Mouse (Mus musculus): ENCODE data around the gene Wdr90.
"Not testable (repeated sequence)": the region's sequence is repeated elsewhere in the genome, so short reads cannot be mapped to it uniquely, and the experiment has no call there.

Gene Wdr90

GRCm38 (mm10) chr17:25830200-25830753, 31.0 kb downstream of the Wdr90 start:
- no peak for DNase-seq (ENCODE audit: low read depth)

- no peak for DNase-seq (ENCODE audit: low read depth)
These were observed 31.7 kb downstream of the Wdr90 start for GRCm38 (mm10) chr17:25829558-25830017.

DNA sequence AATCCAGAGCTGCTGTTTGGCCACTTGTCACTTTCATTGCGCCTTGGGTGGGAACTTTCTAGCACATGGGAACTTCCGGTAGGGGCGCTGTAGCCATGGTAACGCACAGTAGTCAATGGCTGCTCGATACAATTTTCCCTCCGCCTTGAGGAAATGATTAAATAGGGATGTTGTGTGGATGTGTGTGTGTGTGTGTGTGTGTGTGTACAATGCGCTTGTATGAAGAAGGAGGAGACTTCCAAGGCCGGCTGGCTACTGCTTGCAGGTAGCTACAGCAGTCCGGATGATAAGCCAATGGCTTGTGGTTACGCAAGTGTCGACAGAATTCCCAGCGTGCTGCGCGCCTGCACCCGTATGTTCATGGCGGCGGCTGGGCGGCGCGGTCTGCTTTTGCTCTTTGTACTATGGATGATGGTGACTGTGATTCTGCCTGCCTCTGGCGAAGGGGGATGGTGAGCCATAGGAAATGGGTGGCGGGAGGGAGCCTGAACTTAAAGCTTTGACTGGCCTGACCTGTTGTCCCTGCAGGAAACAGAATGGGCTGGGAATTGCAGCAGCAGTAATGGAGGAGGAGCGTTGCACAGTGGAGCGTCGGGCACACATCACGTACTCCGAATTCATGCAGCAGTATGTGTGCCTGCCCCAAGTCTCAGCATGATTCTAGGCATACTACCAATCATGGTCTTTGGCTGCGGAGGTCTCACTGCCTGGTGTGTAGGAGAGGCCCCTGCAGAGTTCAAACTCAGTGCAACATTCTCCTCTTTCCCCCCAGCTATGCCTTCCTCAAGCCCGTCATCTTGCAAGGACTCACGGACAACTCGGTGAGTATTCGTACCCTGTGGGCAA, 32.4 kb downstream of the Wdr90 start, which contains the start of gene Jmjd8:
Gene Jmjd8, plus strand, starts transcription at position 156 of the 846 bp plus-strand sequence.
- DNase-seq (ENCODE audit: low read depth): peak; percentile 69

DNA sequence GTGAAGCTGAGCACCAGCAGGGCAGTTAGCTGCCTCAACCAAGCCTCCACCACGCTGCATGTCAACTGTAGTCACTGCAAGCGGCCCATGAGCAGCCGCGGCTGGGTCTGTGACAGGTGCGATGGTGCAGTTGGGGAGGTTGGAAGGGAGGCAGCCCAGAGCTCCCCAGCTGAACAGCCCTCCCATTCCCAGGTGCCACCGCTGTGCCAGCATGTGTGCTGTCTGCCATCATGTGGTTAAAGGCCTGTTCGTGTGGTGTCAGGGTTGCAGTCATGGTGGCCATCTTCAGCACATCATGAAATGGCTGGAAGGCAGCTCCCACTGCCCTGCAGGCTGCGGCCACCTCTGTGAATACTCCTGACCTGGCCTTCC, 33.1 kb downstream of the Wdr90 start:
- no peak for DNase-seq (ENCODE audit: low read depth)

GRCm38 (mm10) chr17:25827546-25828222, 33.6 kb downstream of the Wdr90 start:
- no peak for DNase-seq (ENCODE audit: low read depth)

DNA sequence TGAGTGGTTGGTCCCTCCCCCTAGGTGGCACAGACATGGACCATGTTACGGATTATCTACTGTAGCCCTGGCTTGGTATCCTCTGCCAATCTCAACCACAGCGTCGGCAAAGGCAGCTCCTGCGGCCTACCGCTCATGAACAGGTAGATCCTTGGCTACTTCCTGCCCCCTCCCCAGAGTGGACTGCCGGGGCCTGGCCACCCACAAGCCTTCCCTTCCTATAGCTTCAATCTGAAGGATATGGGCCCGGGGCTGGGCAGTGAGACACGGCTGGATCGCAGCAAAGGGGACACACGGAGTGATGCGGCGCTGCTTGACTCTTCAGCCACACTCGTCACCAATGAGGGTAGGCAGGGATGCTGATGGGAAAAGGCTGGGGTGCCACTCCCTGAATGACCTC, 34.3 kb downstream of the Wdr90 start:
- no peak for DNase-seq (ENCODE audit: low read depth)

- no peak for DNase-seq (ENCODE audit: low read depth)
These were observed 35.2 kb downstream of the Wdr90 start for GRCm38 (mm10) chr17:25825984-25826570.

DNA sequence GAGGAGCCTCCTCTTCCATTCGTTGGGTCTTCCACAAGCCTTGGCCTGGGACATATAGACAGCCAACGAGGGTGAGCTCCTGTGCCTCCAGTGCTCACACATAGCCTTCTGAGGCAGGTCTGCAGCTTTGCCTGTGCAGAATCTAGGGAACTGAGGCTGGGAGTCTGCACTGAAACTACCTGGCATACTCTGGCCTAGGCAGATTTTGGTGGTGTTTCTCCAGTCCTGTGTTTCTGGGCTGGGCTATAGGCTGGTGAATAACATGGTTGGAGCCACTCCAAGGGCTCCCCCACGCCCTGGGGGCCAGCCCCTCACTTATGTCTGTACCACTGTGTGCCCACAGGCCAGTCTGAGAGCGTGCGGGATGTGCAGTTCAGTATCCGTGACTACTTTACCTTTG, 36.0 kb downstream of the Wdr90 start:
- no peak for DNase-seq (ENCODE audit: low read depth)

GRCm38 (mm10) chr17:25824362-25825142, 36.7 kb downstream of the Wdr90 start:
- DNase-seq (ENCODE audit: low read depth): no peak

- DNase-seq (ENCODE audit: low read depth): peak; percentile 87
These were observed 37.8 kb downstream of the Wdr90 start, which contains the start of gene Wdr24 for GRCm38 (mm10) chr17:25823452-25823851. Gene Wdr24, plus strand, starts transcription at chr17:25823627.

DNA sequence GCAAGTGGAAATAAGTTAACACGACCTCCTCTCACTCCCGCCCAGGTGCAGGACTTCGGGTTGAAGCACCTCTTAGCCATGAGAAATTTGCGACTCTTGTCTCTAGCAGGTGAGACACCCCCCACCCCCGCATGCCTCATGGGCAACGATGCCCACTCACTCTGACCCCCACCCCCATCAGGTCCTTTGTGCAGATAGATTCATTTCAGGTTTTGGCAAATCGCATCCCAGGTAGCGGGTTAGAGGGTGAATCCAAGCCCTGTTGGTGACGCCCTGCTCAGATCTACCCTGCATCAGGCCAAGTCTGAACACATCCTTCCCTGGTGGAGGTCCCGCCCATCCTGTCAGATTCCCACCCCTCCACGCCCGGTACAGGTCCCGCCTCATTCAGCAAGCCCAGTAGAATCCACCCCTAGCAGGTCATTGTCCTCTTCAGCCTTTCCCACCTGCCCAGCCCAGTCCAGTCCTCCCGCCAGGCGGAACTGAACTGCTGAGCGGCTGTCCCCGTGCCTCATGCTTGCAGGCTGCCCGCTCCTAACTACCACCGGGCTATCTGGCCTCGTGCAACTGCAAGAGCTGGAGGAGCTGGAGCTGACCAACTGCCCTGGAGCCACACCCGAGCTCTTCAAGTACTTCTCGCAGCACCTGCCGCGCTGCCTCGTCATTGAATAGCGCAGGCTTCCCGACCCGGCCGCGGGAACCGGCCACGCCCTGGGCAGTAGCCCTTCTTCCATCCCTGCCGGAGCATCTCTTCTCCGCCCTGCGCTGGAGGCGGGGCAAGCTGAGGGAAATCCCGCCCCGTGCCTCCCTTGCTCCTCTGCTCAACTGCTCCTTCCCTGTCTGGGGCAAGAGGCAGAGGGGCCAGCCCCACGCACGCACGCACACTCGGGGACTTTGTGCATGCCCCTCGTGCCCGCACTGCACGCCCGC, 42.2 kb downstream of the Wdr90 start:
- no peak for DNase-seq (ENCODE audit: low read depth)

DNA sequence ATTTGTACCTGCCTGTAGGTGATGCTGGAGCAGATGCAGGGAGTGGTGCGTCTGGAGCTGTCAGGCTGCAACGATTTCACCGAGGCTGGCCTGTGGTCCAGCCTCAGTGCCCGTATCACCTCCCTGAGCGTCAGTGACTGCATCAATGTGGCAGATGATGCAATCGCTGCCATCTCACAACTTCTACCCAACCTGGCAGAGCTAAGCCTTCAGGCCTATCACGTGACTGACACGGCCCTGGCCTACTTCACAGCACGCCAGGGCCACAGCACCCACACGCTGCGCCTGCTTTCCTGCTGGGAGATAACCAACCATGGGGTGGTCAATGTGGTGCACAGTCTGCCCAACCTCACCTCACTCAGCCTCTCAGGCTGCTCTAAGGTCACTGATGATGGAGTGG, 43.6 kb downstream of the Wdr90 start:
- no peak for DNase-seq (ENCODE audit: low read depth)

- DNase-seq (ENCODE audit: low read depth): peak; percentile 71
These were observed 47.8 kb downstream of the Wdr90 start for GRCm38 (mm10) chr17:25813471-25813870.

GRCm38 (mm10) chr17:25810890-25811289, 50.4 kb downstream of the Wdr90 start:
- no peak for DNase-seq (ENCODE audit: low read depth)

GRCm38 (mm10) chr17:25809606-25810340, 51.5 kb downstream of the Wdr90 start:
- no peak for DNase-seq (ENCODE audit: low read depth)

- DNase-seq (ENCODE audit: low read depth): no peak
These were observed 52.3 kb downstream of the Wdr90 start, which contains the start of gene Fbxl16 for GRCm38 (mm10) chr17:25808789-25809605. Gene Fbxl16, plus strand, starts transcription at chr17:25809085.

DNA sequence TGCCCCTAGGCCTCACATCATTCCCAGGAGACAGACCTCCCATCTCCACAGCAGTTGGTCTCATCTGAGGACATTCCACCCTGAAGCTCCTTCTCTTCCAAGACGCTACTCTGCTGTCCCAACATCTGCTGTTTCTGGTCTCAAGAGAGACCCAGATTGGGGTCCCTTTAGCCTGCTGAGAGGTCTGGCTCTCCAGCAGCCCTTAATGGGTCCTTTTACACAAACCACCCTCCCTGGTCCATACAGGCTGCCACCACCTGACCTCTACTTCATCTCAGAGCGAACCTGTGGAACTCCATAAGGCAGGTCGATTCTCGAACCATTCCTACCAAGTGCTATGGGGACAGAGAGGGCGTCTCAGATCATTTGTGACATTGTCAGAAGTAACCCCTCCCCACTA, 53.3 kb downstream of the Wdr90 start:
- no peak for DNase-seq (ENCODE audit: low read depth)

DNA sequence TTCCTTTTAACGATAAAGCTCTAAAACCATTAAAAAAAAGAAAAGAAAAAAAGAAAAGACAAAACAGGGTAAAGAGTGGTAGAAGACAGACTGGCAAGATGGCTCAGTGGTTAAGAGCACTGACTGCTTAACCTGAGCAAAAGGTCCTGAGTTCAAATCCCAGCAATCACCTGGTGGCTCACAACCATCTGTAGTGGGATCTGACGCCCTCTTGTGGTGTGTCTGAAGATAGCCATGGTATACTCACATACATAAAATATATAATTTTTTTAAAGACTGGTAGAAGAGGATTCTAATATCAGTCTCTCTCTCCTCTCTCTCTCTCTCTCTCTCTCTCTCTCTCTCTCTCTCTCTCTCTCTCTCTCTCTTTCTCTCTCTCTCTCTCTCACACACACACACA, 53.8 kb downstream of the Wdr90 start:
- not testable (repeated sequence) for DNase-seq (ENCODE audit: low read depth)

GRCm38 (mm10) chr17:25806507-25806906, 54.8 kb downstream of the Wdr90 start:
- DNase-seq (ENCODE audit: low read depth): no peak

Measured in c-Kit-positive CD71-positive TER-119-negative erythroid progenitor cells, embryonic 14.5 days (primary cell).